Mouse (Mus musculus): ENCODE results near the gene Dnase1l3.

The Dnase1l3 gene

DNA sequence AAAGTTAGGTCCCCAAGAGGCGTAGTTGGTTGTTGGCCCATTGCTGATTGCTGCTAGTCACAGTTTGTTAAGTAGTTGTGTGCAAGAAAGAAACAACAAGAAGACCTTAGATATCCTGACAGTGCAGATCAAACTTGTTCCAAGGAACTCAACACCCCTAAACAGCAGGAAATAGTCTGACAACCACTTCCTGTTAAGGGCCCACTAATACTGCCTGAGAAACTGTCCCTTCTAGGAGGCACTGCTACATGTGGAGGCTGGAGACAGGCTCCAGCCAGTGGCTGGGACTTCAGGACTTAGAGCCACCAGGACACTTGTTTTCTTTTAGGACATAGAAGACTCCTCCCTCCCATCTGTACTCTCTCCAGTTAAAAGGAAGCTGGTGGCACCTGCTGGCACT is 16.9 kb downstream of the Dnase1l3 start:
- no peak for DNase-seq (ENCODE audit: low read depth)

DNA sequence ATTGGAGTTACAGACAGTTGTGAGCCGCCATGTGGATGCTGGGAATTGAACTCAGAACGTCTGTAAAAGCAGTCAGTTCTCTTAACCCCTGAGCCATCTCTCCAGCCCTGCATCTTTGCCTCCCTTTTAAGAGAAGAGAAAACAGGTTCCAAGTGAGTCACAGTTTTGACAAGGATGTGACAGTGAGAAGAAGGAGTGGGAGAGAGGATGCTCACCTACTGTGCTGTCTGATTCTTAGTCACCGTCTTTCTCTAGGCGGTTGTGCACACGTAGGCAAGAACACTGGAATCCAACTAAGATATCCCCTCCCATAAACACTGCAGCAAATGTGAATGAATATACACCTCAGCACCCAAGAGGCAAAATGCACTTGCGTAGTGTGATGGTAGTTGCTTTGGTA is 19.2 kb downstream of the Dnase1l3 start:
- no peak for DNase-seq (ENCODE audit: low read depth)

DNA sequence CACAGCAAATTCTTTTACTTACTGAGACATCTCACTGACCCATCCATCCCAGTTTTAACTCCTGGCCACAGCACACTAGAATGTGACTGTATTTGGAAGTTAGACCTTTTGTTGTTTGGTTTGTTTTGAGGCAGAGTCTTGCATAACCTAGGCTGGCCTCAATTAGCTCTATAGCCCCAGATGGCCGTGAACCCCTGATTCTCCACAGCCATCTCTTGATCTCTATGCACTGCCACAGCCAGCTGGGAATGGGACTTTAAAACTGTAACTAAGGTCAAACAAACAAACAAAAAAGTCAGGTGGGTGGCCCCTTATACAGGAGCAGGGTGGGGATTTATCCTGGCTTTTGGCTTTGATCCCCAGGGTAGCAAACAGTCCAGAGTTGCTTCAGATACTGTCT is 19.7 kb downstream of the Dnase1l3 start:
- no peak for DNase-seq (ENCODE audit: low read depth)

DNA sequence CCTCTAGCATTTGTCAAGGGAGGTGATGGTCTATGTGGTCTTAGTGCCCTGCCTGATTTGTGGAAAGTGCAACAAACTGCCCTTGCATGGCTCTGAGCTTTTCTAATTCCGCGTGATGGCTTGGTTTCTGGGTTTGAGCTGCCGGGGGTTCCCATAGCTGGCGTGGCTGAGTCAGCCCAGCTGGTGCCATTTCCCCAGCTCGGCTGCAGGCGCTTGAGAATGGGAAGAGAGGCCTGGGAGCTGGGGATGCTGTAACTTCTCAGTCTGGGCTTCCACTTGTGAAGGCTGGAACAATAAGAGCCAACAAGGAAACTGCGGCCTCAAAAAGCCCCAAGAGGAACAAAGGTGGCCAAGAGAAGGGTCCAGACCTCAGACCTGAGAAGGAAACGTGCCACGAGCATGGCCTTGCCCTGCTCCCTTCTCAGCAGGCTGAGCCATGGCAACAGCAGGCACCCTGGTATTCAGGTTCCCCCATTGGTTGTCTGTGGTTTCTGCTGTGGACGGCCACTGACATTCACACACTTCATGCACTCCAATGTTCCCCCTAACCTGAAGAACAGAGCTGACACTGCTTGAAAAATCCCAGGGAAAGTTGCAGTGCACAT is 22.4 kb downstream of the Dnase1l3 start:
- DNase-seq (ENCODE audit: low read depth): no peak

DNA sequence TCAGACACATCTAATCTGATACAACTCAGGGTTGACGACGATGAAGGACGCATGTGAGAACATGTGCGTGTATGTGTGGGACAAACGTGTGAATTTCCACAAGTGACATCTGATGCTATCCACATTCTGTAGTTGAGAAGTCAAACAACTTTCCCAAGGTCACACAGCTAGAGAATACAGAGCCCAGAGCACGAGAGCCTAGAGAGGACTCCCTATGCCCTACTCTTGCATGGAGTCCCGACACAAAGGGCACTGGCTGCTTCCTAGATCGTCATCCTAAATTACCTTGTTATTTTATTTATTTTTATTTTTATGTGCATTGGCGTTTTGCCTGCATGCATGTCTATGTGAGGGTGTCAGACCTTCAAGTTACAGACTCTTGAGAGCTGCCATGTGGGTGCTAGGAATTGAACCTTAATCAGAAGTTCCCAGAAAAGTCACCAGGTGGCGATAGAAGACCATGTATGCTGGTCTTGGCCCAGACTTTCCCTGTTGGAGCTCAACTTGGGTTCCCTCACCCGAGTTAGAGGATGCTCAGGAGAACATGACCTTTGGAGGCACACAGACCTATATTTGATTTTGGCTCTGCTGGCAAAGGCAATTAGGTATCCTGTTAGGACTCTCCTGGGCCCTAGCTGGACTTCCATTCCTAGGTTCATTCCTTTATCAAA is 30.0 kb downstream of the Dnase1l3 start:
- DNase-seq (ENCODE audit: low read depth): peak; percentile 84

DNA sequence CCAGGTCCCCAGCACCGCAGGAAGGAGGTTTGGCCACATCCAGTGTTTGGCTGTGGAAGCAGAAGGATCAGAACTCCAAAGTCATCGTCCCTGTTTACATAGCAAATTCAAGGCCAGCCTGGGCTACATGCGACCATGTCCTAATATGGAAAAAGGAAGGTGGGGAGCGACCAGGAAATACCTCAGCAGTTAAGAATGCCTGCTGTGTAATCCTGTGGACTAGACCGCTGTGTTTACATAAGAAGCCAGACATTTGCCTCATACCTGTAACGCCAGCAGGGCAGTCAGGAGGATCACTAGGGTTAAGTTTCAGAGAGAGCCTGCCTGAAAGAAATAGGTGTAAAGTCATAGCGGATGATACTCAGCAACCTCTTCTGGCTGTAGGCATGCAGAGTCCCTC is 31.2 kb downstream of the Dnase1l3 start:
- DNase-seq (ENCODE audit: low read depth): no peak

DNA sequence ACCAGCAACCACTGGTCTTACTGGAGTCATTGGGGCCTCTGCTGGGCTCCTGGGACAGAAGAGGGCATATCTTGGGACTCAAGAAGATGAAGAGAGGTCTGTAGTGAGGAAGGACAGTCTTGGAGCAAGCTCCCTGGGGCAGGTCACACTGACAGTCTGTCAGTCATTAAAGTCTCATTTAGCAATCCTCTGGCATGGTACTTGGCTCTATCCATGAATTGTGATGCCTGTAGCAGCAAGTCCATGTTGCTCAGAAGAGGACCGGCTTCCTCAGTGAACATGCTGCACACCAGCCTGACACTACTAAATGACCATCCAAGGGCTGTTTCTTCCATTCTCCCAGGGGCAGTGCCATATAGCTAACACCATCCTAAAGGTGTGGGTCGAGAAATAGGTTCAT is 31.7 kb downstream of the Dnase1l3 start:
- DNase-seq (ENCODE audit: low read depth): no peak

DNA sequence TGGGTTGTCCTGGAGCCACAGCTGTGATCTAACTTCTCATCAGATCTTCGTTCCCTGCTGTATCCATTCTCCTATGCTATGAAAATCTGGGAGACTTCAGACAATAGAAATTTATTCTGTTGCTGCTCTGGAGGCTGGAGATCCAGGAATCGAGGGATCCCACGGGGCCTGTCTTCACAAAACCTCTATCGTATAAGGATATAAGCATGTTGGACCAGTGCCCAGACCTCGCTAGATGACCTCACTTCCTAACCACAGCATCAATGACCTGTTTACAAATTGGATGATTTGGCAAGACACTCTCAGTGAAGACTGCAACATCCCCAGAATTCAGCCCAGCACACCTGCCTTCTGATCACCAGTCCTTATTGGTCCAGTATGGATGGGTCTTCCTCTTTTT is 32.7 kb downstream of the Dnase1l3 start:
- DNase-seq (ENCODE audit: low read depth): peak; percentile 70

DNA sequence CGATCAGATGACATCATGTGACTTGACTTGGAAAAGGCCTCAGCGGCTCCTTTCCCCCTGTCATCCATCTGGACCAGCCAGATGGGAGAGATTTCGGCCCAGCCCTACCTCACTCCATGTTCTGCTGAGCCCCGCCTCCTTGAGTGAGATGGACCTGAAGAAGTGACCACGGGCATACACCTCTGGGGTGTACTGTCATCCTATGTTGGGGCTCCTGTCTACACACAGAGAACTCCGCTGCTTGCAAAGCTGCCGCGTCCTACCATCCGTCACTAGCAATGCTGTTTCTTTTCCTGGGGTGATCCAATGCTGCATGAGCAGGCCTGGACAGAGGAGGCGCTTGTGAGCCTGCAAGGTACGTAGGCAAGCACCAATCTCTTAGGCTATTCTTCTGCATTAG is 33.8 kb downstream of the Dnase1l3 start:
- DNase-seq (ENCODE audit: low read depth): no peak

DNA sequence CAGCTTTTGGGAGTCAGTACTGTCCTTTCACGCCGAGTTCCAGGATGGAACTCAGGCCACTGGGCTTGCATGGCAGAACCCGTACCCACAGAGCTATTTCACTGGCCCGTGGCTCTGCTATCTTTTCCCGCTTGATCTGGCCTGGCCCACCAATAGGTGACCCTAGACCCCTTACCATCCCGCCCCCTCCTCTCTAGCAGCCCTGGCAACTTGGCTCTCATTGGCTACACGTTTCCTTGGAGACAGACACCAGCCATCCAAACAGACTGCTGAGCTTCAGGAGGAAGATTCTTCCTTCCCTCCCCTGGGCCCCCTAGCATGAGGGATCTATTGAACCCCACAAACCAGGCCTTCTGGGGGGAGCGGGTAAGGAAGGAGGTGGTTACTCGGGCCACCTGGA is 37.3 kb downstream of the Dnase1l3 start, which contains the start of gene Gm45521:
TSS of gene Gm45521 (plus strand) at position 240 of the 400 bp plus-strand sequence.
- DNase-seq (ENCODE audit: low read depth): no peak

DNA sequence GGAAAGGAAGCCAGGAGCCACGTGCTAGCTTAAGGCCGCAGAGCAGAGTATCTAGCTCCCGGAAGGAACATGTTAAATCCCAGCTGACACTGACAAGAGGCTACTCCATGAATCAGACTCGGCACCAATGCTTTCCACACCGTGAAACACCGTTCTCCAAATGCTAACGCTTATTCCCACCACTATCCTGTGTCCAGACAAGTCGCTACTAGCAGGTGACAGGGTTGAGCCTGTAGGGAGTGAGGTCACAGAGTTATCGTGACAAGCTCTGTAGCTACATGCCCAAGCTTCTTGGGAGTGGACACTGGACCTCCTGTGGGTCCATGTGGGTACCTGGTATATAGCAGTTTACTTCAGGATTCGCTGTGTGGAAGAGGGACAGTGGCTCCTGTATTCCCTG is 37.9 kb downstream of the Dnase1l3 start:
- no peak for DNase-seq (ENCODE audit: low read depth)

DNA sequence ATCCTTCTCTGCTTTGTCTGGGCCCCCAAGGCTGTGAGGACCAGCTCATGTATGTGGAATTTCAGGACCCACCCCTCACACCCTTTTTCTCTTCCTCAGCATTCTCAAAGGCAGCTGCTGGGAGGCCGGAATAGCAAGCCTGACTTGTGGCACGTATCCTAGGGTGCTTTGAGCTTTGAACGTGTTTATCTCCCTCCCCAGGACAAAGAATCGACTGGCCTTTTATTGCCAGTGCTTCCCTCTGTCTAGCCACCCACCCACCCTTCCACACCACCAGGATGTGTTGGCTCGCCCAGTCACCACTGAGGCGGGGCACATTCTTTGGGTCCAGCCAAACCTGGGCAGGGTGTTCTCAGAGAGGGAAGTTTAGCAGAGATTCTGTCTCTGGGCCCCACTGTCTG is 40.3 kb downstream of the Dnase1l3 start:
- peak; percentile 63 for DNase-seq (ENCODE audit: low read depth)

DNA sequence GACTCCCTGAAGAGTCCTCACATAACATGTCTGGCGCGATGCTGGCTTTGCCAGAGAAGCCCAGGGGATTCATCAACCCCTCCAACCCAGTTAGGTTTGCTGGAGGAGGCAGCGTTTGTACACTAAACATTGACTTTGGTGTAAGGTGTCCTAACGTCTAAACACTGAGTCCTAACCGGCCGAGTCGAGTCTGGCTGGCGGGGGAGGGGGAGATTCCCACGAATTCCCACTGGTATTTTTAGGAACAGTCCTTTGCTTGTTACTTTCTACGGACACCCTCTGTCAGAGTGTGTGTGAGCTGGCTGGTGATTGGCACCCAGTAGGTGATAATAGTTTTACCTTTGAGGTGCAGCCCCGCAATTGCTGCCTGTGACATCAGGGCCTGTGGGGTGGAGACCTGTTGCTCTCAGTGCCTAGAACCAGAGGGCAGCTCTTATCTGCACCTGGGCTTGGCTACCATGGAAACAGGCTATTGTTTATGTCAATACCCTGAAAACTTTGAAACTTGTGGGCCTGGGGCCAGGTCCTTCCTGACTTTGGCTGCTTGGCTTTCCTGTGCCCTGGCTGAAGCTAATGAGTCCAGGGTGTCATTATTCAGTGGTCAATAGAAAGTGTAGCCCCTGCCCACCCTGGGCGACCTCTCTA is 41.6 kb downstream of the Dnase1l3 start:
- DNase-seq (ENCODE audit: low read depth): peak; percentile 50

DNA sequence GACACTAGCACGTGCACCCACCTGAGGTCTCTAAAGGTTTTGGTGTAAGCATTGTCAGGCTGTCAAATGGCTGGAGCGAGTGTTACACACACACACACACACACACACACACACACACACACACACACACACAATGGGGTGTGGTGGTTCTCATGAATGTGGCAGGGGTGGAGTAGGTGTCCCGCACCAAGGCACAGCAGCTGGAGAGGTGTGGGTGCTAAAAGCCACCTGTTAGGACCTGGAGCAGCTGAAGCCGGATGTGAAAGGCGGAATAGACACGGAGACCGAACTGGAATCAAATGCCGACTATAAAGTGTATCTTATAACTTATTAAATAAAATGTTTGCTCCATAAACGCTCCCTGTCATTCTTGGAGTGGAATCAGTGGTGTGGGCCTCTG is 43.1 kb downstream of the Dnase1l3 start:
- no peak for DNase-seq (ENCODE audit: low read depth)

DNA sequence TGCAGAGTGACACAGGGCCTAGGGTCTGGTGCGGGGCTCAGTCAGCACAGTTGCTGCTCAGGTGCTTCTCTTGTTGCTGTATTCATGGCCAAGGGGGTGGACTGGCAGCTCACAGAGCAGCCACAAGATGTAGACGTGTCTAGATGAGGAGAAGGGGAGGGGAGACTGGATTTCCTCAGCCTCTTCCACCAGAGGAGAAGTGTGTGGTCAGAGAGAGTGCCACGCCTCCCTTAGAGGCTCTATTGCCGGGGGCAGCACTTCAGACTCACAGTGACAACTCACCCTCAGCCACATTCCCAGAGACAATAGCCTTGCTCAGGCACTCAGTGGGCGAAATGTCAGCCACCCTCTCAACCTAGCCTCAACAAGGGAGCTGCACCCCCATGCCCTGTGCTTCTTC is 49.1 kb downstream of the Dnase1l3 start:
- DNase-seq (ENCODE audit: low read depth): no peak

DNA sequence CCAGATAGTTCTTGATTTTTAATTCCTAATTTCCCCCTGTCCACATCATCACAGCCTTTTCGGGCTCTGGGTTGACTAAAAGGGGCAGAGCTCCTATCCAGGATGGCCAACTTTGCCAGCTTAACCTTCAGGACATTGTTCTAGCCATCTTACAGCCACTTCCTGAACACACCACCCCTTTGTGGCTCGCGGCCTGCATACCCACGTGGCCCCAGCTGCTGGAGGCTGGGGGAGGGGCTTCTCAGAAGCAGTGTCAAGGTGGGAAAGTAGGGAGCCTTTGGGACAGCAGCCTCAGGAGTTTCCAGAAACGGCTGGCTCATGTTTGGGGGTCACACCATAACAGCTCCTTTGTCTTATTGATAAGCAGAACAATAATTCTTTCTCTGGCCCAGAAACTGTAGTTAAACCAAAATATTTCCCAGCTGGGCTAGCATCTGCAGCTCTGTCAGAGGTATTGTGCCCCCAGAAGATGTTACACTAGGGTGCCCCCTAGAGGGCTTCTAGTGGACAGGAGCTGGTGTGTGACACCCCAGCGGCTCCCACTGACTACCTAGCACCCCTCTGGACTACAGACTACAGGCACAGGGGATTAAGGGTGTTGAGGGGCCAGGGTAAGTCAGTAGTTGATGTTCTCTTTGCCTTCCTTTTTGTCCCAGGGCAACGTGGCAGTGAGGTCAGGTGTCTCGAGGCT is 49.9 kb downstream of the Dnase1l3 start:
- peak; percentile 53 for DNase-seq (ENCODE audit: low read depth)

DNA sequence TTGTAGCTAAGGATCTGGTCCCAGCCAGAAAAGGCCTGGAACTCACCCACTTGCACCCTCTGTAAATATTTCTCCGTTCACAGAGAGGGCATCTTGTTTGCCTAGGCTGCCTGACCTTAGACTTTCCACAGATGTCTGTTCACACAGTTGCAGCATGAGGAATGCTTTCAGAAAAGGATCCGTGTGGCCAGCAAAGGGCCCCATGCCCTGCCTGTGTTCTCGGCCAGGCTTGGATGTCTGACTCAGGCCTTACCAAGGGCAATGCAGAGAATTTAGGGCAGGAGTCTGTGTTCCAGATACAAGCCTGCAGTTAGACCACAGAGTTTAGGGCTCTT is 50.6 kb downstream of the Dnase1l3 start:
- no peak for DNase-seq (ENCODE audit: low read depth)

DNA sequence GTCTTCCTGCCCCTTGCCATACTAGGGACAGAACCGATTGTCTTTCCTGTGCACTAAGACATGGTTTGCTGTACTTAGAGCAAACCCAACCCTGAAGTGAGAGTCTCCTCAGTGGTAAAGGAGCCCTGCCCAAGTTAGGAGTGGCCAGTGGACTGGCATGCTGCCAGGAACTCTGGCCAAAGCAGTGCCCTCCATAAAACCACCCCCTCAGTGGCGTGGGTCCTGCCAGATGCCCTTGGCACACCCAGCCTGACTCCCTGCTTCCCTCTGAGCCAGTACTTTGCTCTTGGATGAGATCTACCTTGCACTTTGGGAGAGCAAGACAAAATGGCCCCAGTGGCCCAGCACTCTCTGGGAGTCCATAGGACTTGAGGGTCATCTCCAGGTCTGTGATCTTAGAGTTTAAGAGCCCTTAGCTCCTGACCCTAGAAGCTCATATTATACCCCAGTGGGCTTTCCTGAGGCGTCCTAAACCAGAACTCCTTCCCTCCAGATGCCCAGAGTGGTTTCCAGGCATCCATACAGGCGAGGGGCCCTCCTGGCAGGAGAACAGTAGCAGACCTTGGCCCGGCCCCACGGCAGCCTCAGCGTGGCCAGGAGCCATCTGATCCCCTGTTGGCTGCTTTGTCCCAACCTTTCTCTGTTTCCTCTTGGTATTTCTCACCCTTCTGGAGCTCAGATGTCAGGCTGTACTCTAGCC is 51.1 kb downstream of the Dnase1l3 start:
- DNase-seq (ENCODE audit: low read depth): no peak

DNA sequence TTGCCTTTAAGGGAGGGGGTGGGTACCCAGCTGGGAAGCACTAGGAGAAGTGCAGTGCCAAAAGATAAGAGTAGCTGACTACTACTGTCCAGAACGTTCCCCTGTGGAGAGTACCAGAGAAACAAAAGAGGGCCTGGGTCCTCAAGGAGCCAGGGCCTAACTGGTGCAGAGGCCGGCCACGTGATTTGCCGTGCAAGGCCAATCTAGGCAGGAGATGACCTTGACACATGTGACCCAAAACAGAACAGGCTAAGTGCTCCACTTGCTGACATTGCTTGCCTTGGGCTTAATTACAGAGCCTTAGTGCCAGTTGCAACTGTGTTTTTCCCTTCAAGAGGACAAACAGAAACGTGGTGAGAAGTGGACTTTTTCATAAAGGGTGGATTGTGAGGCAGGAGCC is 53.0 kb downstream of the Dnase1l3 start:
- no peak for DNase-seq (ENCODE audit: low read depth)

DNA sequence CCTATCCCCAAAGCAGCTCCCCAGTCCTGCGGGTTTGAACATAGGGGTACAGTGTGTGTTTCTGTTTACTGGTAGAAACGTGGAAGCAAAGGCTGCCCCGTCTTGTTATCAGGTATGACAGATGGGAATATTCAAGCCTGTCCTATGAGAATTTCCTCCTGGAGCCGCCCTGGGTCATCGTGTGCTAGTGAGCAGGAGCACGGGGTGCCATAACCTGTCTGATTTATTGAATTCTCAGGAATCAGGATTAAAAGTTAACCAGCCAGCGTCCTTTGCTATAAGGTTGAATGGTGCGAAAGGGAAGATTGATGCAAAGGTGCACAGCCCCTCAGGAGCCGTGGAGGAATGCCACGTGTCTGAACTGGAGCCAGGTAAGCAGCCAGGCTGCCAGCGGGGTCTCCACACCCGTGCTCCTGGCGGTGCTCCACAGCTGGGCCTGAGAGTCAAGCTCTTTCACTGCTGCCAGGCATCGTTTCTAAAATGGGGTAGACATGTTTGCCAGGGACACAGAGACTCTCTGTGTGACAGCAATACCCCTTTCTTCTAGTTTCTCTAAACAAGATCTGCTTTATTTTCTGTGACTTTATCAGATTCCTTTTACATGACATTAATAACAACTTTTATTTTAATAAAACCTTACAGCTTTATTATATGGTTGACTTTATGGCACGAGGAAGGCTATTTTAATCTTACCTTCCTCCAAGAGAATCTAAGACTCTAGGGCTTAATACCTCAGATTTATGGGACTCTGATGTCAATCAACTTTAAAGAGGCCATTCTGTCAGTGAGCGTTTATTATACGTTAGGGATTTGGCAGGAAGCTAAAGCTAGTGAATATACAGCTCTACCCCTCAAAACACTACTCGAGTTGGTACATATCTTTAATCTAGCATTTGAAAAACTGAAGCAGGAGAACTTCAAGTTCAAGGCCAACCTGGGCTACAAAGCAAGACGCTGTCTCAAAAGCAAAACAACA is 55.3 kb downstream of the Dnase1l3 start:
- DNase-seq (ENCODE audit: low read depth): no peak

DNA sequence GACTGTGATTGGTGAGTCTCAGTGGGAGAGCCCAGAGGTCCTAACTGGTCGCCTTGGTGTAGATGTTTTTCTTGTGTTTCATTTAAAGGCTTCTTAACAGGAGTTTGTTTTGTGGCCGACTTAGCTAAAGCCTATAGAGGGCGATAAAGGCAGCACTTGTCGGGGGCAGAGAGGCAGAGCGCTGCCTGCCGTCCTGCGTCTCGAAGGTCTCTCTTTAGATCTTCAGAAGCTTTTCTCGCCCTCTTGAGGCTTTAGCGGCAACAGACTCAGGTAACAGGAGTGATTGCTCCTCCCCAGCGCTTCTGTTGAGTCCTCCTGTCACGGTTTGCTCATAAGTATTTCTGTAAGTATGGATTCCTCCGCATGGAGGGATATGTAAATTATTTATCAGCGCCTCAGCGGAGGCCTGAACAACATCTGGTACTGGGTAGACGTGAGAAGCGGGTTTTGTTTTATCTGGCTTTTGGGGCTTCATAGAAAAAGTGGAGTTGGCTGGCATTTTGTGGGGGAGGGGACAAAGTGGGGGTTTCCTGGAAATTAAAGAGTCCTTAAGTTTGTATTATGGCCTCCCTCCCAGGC is 57.2 kb downstream of the Dnase1l3 start:
- no peak for DNase-seq (ENCODE audit: low read depth)

Data from NIH3T3 (cell line).